Mouse (Mus musculus): Measurements from ENCODE around the gene Naa15. TPM values are rescaled to one million over a fixed set of nuclear protein-coding genes. Genes with fewer than 3 reads are reported as not detected.

Gene Naa15
- polyA plus RNA-seq, 1 experiment from 2014 or later = 14.4 TPM

DNA sequence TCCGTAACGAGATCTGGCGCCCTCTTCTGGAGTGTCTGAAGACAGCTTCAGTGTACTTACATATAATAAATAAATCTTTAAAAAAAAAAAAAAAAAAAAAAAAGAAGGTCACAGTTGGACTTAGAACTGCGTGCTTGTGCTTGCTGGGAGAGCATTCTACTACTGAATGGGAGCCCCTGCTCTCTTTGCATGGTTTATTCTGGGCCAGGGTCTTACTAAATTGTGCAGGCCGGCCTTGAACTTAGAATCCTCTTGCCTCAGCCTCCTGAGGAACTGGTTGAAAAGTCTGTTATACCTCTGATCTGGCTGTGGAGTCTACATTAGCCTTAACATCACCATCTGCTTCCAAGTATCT lies 34.3 kb upstream of the Naa15 start:
- no peak overlapping the region for H3K4me3 ChIP-seq (ENCODE audit: low read depth, low read length)
- H3K27ac ChIP-seq (ENCODE audit: low read depth, low read length) = no peak overlapping the region
- ATAC-seq = 0 out of 2 replicates have a peak, but pooled peaks have one; percentile 32
- no peaks in the 10 kb centered on the region for H3K4me1 ChIP-seq (replicated peaks; ENCODE audit: control insufficient read depth, insufficient read depth, low read length)
- H3K9me3 ChIP-seq (ENCODE audit: control insufficient read depth) = no peaks in the 10 kb centered on the region
- no peak overlapping the region for H3K9ac ChIP-seq (ENCODE audit: low read depth, low read length)
- no peak for TF ChIP-seq CTCF (IDR thresholded peaks at IDR 0.05; ENCODE audit: low read depth)
- no peaks in the 10 kb centered on the region for H3K36me3 ChIP-seq (ENCODE audit: control insufficient read depth, insufficient read depth)
- no peak overlapping the region for H3K4me2 ChIP-seq (replicated peaks; ENCODE audit: low read depth)
- 67% methylated on average over 2 of the region's 5 CpGs for WGBS
- H3K27me3 ChIP-seq (replicated peaks; ENCODE audit: control insufficient read depth, insufficient read depth, low read length) = no peaks in the 10 kb centered on the region

GRCm38 (mm10) chr3:51383409-51383808 lies 31.5 kb upstream of the Naa15 start:
- H3K9ac ChIP-seq (ENCODE audit: low read depth, low read length) = no peak overlapping the region
- H3K4me3 ChIP-seq (ENCODE audit: low read depth, low read length) = no peak overlapping the region
- WGBS = 82% methylated on average over 12 of the region's 12 CpGs
- no peaks in the 10 kb centered on the region for H3K4me1 ChIP-seq (replicated peaks; ENCODE audit: control insufficient read depth, insufficient read depth, low read length)
- no peak overlapping the region for H3K4me2 ChIP-seq (replicated peaks; ENCODE audit: low read depth)
- no peak for TF ChIP-seq CTCF (IDR thresholded peaks at IDR 0.05; ENCODE audit: low read depth)
- no peaks in the 10 kb centered on the region for H3K27me3 ChIP-seq (replicated peaks; ENCODE audit: control insufficient read depth, insufficient read depth, low read length)
- no peaks in the 10 kb centered on the region for H3K9me3 ChIP-seq (ENCODE audit: control insufficient read depth)
- ATAC-seq = no peak
- no peaks in the 10 kb centered on the region for H3K36me3 ChIP-seq (ENCODE audit: control insufficient read depth, insufficient read depth)
- no peak overlapping the region for H3K27ac ChIP-seq (ENCODE audit: low read depth, low read length)

DNA sequence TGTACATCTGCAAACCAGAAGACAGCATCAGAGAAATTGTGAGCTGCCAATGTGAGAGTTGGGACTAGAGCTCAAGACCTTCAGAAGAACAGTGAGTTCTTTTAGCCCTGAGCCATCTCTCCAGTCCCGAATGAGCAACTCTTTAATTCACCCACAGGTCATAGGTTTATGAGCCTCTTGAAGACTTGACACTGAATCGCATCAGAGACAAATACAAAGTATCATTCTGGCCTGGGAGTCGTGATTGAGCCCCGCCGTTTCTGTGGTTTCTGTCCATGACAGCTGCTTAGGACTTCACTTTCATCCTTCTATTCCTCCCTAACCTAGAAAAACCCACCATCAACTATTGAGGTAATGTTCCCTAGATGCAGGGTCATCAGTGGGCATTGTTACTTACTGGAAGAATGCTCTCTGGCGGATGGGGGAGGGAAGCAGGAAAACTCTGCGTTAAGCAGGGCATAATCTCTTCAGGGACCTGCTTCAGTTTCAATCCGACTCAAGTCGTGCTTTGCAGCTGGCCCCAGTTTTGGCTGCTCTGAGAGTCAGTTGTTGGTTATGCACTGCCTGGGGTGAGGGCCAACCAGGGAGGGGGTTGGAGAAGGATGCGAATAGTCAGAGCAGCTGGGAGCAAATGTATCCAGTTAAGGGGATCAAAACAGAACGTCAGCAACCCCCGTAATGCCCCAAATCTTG lies 28.4 kb upstream of the Naa15 start:
- Histone ChIP-seq H3K9me3 (ENCODE audit: control insufficient read depth) (no peaks in the 10 kb centered on the region), H3K4me3 (ENCODE audit: low read depth, low read length) (no peak overlapping the region), H3K27me3 (replicated peaks; ENCODE audit: control insufficient read depth, insufficient read depth, low read length) (no peaks in the 10 kb centered on the region), H3K4me2 (replicated peaks; ENCODE audit: low read depth) (no peak overlapping the region), H3K36me3 (ENCODE audit: control insufficient read depth, insufficient read depth) (no peaks in the 10 kb centered on the region), H3K9ac (ENCODE audit: low read depth, low read length) (no peak overlapping the region), H3K4me1 (replicated peaks; ENCODE audit: control insufficient read depth, insufficient read depth, low read length) (no peaks in the 10 kb centered on the region), H3K27ac (ENCODE audit: low read depth, low read length) (no peak overlapping the region)
- no peak for ATAC-seq
- WGBS = 55% methylated on average over 12 of the region's 12 CpGs
- no peak for TF ChIP-seq CTCF (IDR thresholded peaks at IDR 0.05; ENCODE audit: low read depth)

DNA sequence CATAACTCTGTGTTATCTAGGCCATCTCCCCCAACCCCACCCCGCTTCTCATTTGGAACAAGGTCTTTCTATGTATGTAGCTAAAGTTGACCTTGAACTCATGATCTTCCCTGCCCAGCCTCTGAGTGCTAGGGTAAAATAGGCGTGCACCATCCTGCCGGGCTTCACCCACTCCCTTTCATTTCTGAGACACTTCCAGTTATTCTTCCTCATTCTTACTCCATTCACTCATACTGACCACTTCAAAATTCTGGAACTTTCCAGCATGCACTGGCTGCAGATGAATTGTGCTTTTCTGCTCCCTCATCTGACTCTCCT lies 27.9 kb upstream of the Naa15 start:
- WGBS = 67% methylated on average over 3 of the region's 3 CpGs
- H3K36me3 ChIP-seq (ENCODE audit: control insufficient read depth, insufficient read depth) = no peaks in the 10 kb centered on the region
- H3K27ac ChIP-seq (ENCODE audit: low read depth, low read length) = no peak overlapping the region
- H3K4me1 ChIP-seq (replicated peaks; ENCODE audit: control insufficient read depth, insufficient read depth, low read length) = no peaks in the 10 kb centered on the region
- no peak for ATAC-seq
- no peak overlapping the region for H3K9ac ChIP-seq (ENCODE audit: low read depth, low read length)
- H3K27me3 ChIP-seq (replicated peaks; ENCODE audit: control insufficient read depth, insufficient read depth, low read length) = no peaks in the 10 kb centered on the region
- H3K9me3 ChIP-seq (ENCODE audit: control insufficient read depth) = no peaks in the 10 kb centered on the region
- no peak overlapping the region for H3K4me2 ChIP-seq (replicated peaks; ENCODE audit: low read depth)
- H3K4me3 ChIP-seq (ENCODE audit: low read depth, low read length) = no peak overlapping the region
- no peak for TF ChIP-seq CTCF (IDR thresholded peaks at IDR 0.05; ENCODE audit: low read depth)

- H3K9ac ChIP-seq (ENCODE audit: low read depth, low read length) = no peak overlapping the region
- H3K27me3 ChIP-seq (replicated peaks; ENCODE audit: control insufficient read depth, insufficient read depth, low read length) = no peaks in the 10 kb centered on the region
- H3K9me3 ChIP-seq (ENCODE audit: control insufficient read depth) = no peaks in the 10 kb centered on the region
- H3K4me2 ChIP-seq (replicated peaks; ENCODE audit: low read depth) = no peak overlapping the region
- no peak for ATAC-seq
- no peak overlapping the region for H3K27ac ChIP-seq (ENCODE audit: low read depth, low read length)
- no peak for TF ChIP-seq CTCF (IDR thresholded peaks at IDR 0.05; ENCODE audit: low read depth)
- H3K4me1 ChIP-seq (replicated peaks; ENCODE audit: control insufficient read depth, insufficient read depth, low read length) = no peaks in the 10 kb centered on the region
- WGBS = 75% methylated on average over 8 of the region's 8 CpGs
- H3K4me3 ChIP-seq (ENCODE audit: low read depth, low read length) = no peak overlapping the region
- H3K36me3 ChIP-seq (ENCODE audit: control insufficient read depth, insufficient read depth) = no peaks in the 10 kb centered on the region
Observed at GRCm38 (mm10) chr3:51387868-51388381, 27.0 kb upstream of the Naa15 start.

GRCm38 (mm10) chr3:51388904-51389303 lies 26.0 kb upstream of the Naa15 start:
- WGBS = 8% methylated on average over 13 of the region's 13 CpGs
- Histone ChIP-seq H3K4me3 (ENCODE audit: low read depth, low read length) (no peak overlapping the region), H3K36me3 (ENCODE audit: control insufficient read depth, insufficient read depth) (no peaks in the 10 kb centered on the region), H3K4me1 (replicated peaks; ENCODE audit: control insufficient read depth, insufficient read depth, low read length) (no peaks in the 10 kb centered on the region), H3K9ac (ENCODE audit: low read depth, low read length) (no peak overlapping the region), H3K27ac (ENCODE audit: low read depth, low read length) (no peak overlapping the region), H3K27me3 (replicated peaks; ENCODE audit: control insufficient read depth, insufficient read depth, low read length) (no peaks in the 10 kb centered on the region), H3K4me2 (replicated peaks; ENCODE audit: low read depth) (peak overlapping the region; percentile 37), H3K9me3 (ENCODE audit: control insufficient read depth) (no peaks in the 10 kb centered on the region)
- ATAC-seq = no peak
- no peak for TF ChIP-seq CTCF (IDR thresholded peaks at IDR 0.05; ENCODE audit: low read depth)

Measured in intestine, postnatal 0 days (tissue).